Mouse (Mus musculus) cerebellum, adult 11-12 months (tissue): ENCODE data around the gene Tmed1.
A peak's percentile ranks its signal among the peaks of the same experiment; 100 is the strongest.
"Not testable (repeated sequence)": the region's sequence is repeated elsewhere in the genome, so short reads cannot be mapped to it uniquely, and the experiment has no call there.

ENCODE experiments used
- DNase-seq: peaks from one replicate; pipeline ENCODE4 v3.0.0; 2022

The Tmed1 gene

DNA sequence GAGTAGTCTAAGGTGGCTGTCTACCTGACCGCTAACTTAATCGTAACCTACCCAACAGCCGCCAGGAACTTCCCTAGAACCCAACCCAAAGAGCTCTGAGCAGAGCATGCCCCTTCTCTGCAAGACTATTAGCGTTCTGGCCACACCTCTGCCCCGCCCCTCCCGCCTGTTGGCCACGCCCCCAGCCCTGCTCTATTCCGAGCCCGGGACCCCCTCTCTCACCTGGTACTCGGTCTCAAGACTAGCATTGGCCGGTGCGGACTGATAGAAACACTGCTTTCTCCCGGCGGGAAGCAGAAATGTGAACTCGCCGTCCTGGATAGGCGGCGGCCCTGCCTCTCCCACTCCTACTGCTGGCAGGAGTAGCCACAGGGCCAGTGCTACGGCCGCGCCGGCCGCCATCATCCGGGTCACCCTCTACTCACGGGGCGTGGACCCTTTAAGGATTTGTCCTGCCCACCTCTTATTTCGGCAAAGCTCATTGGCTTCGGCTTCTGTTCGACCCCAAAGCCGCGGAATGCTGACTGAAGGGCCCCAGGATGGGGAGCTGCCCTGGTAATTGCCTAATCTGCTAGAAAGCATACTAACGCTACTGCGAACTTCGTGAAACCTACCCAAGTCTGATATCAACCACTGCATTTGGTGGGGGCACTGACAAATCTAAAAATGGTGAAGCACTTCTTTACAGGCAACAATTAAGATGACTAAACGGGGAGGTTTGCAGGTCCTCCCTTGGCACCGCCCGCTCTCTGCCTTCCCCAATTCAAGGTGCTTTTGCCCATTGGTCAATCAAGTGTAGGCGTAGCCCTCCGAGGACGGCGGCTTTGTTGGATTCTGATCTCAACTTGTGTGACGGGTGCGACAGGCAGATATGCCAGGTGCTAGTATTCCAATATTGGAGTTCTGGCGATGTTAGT lies at the start of gene Tmed1:
Tmed1 (minus strand) TSS at position 481 of the 917 bp plus-strand sequence.
- peak; percentile 95 for DNase-seq

DNA sequence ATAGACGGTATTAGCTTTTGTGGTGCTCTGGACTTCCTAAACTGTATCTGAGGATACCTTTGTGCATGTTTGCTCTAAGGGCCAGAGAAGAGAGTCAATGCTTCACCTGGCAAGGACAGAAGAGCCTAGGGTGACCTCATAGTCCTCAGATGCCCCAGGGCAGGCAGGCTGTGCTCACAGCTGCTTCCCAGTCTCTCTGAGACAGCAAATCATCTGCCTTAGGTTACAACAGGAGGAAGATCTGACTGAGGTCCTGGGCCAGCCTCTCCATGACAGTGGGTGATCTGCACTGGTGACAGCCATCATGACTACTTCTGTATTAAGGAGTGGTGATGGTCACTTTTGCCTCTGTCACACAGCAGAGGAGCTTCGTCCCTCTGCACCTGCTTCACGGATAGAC lies 49.1 kb upstream of the Tmed1 start:
- DNase-seq = no peak

DNA sequence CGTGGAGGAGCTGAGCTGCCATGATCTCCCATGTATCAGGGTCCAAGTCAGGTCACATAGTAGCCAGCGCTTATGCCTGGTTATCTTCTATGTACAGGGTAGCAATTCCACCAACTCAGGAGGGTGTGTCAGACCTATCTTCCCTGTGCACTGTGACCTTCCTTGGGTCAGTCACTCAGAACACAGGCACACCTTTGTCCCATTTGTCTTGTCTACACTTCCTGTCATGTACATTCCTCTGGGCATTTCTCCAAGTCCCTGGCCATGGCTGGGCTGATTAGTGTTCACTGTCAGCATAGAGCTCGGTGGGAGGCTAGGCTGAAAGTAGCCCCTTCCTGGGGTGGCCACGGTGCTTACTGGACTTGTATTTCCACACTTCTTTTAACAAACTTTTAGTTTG lies 48.3 kb upstream of the Tmed1 start:
- no peak for DNase-seq

DNA sequence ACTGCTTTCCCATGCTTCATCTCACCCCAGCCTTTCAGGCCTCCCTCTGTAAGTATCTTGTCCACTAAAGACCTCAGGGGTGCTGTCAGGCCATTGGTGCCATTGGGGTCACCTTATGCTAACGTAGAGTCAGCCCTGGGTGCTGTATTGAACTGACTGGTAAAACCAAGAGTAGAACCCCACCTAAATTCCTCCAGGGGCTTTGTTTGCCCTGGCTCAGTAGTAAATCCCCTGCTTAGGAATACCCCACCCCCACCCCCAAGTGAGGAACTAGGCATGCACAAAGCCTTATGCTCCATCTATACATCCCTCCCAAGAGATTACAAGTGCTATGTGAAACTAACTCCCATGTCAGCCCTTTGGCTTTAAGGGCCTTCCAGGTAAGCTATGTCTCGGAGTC lies 47.5 kb upstream of the Tmed1 start:
- DNase-seq = no peak

DNA sequence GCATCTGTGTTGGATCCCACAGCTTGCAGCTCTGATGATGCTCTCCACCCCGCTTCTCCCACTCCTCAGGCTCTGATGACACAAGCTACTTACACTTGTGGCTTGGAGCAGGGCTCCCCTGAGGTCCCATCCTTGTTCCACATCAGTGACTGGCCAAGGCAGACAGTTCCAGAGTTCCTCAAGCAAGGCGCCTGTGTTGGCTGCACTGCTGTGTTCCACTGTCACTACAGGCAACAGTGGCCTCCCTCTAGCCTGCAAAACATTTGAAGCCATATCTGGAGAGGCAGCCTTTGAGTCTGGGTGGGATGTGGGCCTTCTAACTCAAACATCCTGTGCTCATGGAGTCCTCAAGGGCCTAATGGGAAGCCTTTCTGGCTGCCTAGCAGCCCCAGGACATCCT lies 46.9 kb upstream of the Tmed1 start:
- DNase-seq = no peak

- no peak for DNase-seq
Measured at GRCm38 (mm10) chr9:21555198-21555742, 45.2 kb upstream of the Tmed1 start.

- no peak for DNase-seq
Measured at GRCm38 (mm10) chr9:21553607-21554273, 43.7 kb upstream of the Tmed1 start.

DNA sequence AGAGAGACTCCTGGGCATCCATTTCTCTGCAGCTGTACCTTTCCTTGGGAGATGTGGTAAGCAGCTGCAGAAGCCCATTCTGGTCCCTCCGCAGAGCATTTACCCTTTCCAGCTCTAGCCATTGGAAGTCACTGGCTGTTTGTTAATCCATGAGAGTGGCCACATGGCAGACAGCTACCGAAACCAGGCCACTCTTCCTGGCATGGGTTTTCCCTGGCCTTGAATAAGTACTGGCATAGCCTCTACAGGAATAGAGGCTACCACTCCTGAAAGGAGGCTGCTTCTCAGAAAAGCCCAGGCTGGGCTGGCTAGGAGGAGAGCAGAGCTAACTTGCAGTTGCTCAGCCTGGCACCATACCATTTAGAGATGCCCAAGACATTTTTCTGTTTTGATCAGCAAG lies 41.0 kb upstream of the Tmed1 start:
- DNase-seq = peak; percentile 28

DNA sequence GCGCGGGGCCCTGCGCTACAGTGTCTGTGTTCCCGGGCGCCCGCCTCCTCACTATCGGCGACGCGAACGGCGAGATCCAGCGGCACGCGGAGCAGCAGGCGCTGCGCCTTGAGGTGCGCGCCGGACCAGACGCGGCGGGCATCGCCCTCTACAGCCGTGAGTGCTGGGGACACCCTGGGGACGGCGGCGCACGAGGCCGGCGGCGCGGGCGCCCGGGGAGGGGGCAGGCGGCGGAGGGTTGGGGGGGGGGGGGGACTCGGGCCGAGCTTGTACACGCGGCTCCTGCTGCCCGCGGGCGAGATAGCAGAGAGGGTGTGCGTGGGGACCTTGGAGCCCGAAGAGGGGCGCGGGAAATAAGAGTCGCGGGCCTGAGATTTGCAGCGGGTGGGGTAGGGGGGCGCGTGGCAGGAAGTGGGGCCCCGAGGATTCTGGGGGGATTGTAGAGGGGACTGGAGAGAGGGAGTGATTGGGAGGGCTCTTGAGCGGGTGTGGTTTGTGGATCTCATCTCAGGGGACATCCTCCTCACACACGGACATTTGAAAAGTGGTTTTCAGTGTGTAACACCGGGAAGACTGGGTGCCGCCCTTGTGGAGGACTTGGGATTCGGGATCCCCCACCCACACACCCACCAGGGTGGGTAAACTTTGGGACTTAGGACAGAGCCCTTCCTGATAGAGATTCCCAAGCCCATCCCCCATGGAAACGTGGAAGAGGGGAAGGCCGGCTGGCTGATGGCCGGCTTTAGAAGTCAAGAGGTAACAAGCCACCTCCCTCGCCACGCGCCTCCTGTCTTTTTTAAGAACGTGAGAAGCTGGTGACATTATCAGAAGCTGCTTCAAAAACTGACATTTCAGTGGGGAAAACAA lies 37.3 kb upstream of the Tmed1 start:
- peak; percentile 73 for DNase-seq

- peak; percentile 74 for DNase-seq
Measured at GRCm38 (mm10) chr9:21546789-21547074, 36.7 kb upstream of the Tmed1 start, which contains the start of gene Carm1. Gene Carm1, plus strand, starts transcription at chr9:21546894.

DNA sequence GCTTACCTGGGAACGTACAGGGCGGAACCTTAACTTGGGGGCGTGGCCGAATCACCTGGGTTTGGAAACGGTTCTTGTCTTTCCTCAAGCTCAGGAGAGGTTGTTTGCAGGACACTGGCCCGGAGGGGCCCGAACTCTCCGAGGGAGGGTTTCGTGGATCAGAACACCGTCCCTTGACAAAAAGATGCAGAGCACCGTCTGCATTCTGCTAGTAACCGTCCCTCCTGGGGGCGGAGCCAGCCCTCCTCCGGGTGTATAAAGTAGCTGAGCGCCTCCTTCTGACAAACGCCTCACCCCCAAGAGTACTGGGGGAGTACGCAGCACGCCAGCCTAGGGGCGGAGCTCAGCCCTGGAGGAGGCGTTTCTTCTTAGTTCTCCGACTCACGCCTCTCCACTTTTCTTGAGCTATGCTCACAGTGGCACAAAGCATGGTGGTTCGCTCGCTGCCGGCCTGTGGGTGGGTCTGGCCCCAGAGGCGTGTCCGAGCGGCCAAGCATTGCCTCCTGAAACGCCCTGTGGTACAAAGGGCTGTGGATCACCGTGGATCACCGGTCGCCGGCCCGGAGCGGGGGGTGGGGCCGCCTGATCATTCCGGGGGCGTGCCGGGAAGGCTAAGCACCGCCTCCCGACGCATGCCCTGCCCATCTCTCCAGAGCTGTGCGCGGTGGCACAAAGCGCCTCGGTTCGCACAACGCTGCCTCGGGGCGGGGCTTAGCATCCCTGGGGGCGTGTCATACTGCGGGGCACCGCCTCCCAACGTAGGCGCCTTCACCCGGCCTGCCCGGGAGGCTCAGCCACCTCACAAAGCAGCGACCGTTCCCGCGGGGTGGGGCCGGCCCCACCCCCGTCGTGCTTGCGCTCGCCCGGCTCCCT lies 36.1 kb upstream of the Tmed1 start:
- DNase-seq = peak; percentile 99

- DNase-seq = no peak
Measured at GRCm38 (mm10) chr9:21545351-21545915, 35.4 kb upstream of the Tmed1 start.

DNA sequence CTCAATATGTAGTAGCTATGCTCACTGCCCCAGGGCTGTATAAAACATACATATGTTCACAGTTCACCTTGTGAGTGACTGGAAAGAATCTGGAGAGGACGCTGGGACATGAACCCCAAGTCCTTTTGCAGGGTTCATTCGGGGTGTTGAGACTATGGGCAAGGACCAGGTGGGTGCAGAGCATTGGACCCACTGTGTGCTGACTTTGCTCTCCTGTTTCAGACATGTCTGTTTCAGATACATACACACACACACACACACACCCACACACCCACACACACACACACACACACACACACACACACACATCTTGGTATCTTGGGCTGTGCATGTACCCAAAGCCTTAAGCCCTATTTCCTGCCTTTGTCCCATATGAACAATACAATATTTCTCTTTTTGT lies 31.9 kb upstream of the Tmed1 start:
- not testable (repeated sequence) for DNase-seq

DNA sequence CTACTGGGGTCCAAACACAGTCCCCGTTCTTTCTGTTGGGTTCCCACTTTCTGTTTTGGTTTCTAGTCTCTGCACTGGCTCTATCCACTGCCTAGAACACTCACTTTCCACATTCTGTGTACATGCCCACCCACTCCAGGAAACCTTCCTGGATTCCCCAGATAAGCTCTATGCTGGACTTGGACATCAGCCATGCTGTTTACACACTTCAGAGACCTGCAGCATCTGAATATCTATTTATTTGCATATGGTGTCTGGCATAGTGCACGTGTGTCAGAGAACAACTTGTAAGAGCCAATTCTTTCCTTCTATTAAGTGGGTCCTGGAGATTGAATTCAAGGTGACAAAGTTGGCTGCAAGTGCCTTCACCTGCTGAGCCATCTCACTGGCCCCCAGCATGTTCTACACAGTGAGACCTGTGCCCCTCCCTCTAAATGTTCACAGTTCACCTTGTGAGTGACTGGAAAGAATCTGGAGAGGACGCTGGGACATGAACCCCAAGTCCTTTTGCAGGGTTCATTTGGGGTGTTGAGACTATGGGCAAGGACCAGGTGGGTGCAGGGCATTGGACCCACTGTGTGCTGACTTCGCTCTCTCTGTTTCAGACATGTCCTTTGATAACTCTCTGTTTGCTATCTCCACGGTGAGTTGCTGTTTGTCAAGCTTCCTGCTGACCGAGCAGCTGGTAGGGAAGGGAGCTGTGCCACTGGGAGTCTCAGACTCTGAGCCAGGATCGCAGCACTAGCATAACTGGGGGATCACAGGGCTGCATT lies 30.1 kb upstream of the Tmed1 start:
- DNase-seq = no peak

DNA sequence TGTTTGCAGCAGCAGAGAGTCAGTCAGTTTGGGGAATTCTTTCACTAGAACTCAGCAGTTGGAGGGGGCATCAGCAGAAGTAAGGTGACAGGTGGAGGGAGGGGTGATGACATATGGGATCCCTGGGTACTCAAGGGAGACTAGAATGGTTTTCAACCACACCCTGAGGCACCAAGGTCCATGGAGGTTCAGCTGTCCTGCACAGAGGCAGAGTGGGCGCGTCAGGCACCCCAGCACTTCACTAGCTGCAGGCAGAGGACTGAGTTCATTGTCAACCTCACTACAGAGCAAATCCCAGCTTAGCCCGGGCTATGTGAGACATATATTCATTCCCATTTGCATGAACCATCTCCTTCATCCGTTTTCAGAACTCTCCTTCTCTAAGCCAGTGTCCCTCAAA lies 27.0 kb upstream of the Tmed1 start:
- DNase-seq = no peak

DNA sequence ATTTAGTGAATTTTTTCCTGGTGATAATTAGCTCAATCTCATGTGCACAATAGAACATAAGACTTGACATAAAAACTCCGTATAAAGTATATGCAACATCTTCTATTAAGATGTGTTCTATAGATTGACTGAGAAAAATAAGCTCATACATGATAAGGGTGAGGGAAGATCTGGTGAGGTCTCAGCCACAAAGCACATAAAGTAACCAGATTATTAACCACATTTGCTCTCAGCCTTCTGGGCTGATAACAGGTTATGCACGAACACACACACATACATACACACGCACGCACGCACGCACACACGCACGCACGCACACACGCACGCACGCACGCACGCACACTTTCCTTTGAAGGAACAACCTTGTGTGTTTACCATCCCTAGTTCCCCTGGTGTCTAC lies 26.4 kb upstream of the Tmed1 start:
- DNase-seq = no peak

- DNase-seq = no peak
Measured at GRCm38 (mm10) chr9:21527917-21528324, 17.9 kb upstream of the Tmed1 start.

- DNase-seq = no peak
Measured at GRCm38 (mm10) chr9:21527100-21527801, 17.2 kb upstream of the Tmed1 start.

DNA sequence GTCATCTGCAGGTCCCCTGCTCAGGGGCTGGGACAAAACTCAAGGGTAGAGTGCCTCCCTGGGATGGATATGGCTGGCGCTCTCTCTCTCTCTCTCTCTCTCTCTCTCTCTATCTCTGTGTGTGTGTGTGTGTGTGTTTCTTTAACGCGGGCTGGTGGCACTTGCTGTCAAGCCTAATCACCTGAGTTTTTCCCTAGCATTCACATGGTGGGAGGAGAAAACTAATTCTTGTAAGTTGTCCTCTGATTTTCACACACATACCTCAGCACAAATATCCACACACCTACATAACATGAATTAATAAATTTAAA lies 16.5 kb upstream of the Tmed1 start:
- DNase-seq = no peak

- no peak for DNase-seq
Measured at GRCm38 (mm10) chr9:21525937-21526633, 16.0 kb upstream of the Tmed1 start, which contains the start of gene AB124611. Gene AB124611, plus strand, starts transcription at chr9:21526176.
